Mouse (Mus musculus) heart, postnatal 0 days (tissue): ENCODE results near the gene Bola1. TPM values are rescaled to one million over a fixed set of nuclear protein-coding genes. Genes with fewer than 3 reads are reported as not detected.

Source experiments
- ATAC-seq: fragments of 200-750 bp; cut with Nextera tagmentation; 2 replicates; pipeline ENCODE4 v1.8.0; 2017; ENCODE audit warnings: low read depth, moderate number of reproducible peaks, moderate library complexity; ENCODE audit not compliant: insufficient read depth
- DNase-seq: peaks from one replicate; pipeline ENCODE4 v3.0.0-alpha.2; 2016; ENCODE audit warnings: low spot score
- H3K27ac ChIP-seq: fragments of 300-500 bp; sonication (generic); 2 replicates; pipeline ENCODE4 v1.5.1; 2014; ENCODE audit warnings: low read depth, mild to moderate bottlenecking
- H3K27me3 ChIP-seq: fragments of 300-500 bp; sonication (generic); 2 replicates; pipeline ENCODE4 v1.6.1; 2014; ENCODE audit warnings: low read length, mixed read lengths; ENCODE audit not compliant: control insufficient read depth, insufficient read depth
- H3K36me3 ChIP-seq: fragments of 300-500 bp; sonication (generic); replicated peaks from 2 replicates; pipeline ENCODE4 v1.6.1; 2014; ENCODE audit warnings: low read length, mixed read lengths; ENCODE audit not compliant: control insufficient read depth, insufficient read depth
- H3K4me1 ChIP-seq: fragments of 300-500 bp; sonication (generic); 2 replicates; pipeline ENCODE4 v1.6.1; 2014; ENCODE audit warnings: antibody characterized with exemption; ENCODE audit not compliant: control insufficient read depth, insufficient read depth
- H3K4me2 ChIP-seq: fragments of 300-500 bp; sonication (generic); 2 replicates; pipeline ENCODE4 v1.6.1; 2014; ENCODE audit warnings: low read depth, mild to moderate bottlenecking, low read length, moderate library complexity
- H3K4me3 ChIP-seq: fragments of 300-500 bp; sonication (generic); 2 replicates; pipeline ENCODE4 v1.5.1; 2014; ENCODE audit warnings: low read depth, low read length
- H3K9ac ChIP-seq: fragments of 300-500 bp; sonication (generic); replicated peaks from 2 replicates; pipeline ENCODE4 v1.6.1; 2014; ENCODE audit warnings: low read depth, low read length, mixed read lengths
- H3K9me3 ChIP-seq: fragments of 300-500 bp; sonication (generic); replicated peaks from 2 replicates; pipeline ENCODE4 v1.6.1; 2016; ENCODE audit warnings: low read length; ENCODE audit not compliant: control insufficient read depth
- CTCF ChIP-seq: IDR thresholded peaks from 2 replicates; pipeline ENCODE4 v1.5.1; 2016; ENCODE audit warnings: antibody characterized with exemption, control low read depth, low read depth
- EP300 ChIP-seq: IDR thresholded peaks from 2 replicates; pipeline ENCODE4 v1.6.1; 2016; ENCODE audit warnings: antibody characterized with exemption, low read depth
- WGBS: fragments of 180-500 bp; shearing (Covaris S2); extraction: QIAGEN DNeasy Blood & Tissue Kit; methylation state at CpG from one replicate; pipeline ENCODE4 v1.1.7; 2014; 5-methylcytosine and 5-hydroxymethylcytosine counted together
- microRNA-seq: library from miRNA; unstranded; fragments of <30 nt; microRNA quantifications from one replicate; pipeline ENCODE4, GENCODE M21; 2016
- polyA plus RNA-seq: library from polyadenylated mRNA; unstranded; fragments of >200 nt; fragmentation: Nextera tagmentation; extraction: Ambion mirVana; gene quantifications from 2 replicates; pipeline ENCODE4 v1.2.1, GENCODE M21; 2015
- total RNA-seq: library from RNA; depleted of rRNA; stranded (reverse); fragments of >200 nt; gene quantifications from 2 replicates; pipeline ENCODE4 v1.2.3, GENCODE M21; 2014; ENCODE audit warnings: low replicate concordance; rRNA removed

Gene Bola1
- total and polyA plus RNA-seq, 2 experiments from 2014 or later, result 30.0 to 55.3 TPM

DNA sequence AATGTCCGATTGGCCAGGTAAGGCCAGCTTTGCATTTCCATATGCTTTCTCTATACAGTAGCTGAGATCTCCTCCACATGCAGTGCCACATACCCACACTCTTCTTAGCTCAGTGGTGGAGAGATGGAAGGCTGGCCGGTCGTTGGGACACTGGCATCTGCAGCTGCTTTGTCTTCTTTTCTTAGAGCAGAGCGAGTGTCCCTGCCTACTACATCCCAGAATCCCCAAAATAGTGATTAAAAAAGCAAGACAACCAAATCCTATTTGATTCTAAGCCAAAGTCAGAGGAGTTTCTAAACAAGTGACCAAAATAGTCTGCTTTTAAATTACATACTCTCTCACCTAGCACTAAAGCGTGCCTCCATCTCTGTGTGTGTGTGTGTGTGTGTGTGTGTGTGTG, 66.9 kb downstream of the Bola1 start:
- Histone ChIP-seq H3K27me3 (no peaks in the 10 kb centered on the region), H3K9me3 (no peaks in the 10 kb centered on the region), H3K27ac (no peak overlapping the region), H3K4me1 (no peaks in the 10 kb centered on the region), H3K9ac (no peak overlapping the region), H3K4me3 (no peak overlapping the region), H3K36me3 (peaks cover 61% of the 10 kb centered on the region), H3K4me2 (no peak overlapping the region)
- TF ChIP-seq CTCF, result no peak
- TF ChIP-seq EP300, result no peak
- DNase-seq, result no peak
- WGBS, result 87% methylated on average over 5 of the region's 5 CpGs
- ATAC-seq, result no peak

DNA sequence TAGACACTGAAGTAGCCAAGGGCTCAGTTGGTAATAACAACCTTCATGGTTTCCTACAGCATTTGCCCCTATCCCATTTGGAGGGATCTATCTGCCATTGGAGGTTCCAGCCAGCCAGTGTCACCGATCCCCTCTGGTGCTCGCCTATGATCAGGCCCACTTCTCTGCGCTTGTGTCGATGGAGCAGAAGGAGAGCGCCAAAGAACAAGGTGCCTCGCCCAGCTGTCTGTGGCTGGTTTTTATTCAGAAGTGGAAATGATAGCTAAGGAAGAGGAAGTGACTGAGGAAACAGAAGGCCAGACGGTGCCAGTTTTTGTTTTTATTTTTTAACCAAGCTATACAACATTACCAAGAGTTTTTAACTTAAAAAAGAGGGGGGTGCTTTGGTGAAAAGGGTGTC, 67.7 kb downstream of the Bola1 start:
- ATAC-seq (no peak), DNase-seq (no peak)
- no peaks in the 10 kb centered on the region for H3K9me3 ChIP-seq
- TF ChIP-seq CTCF, result no peak
- no peak for TF ChIP-seq EP300
- 78% methylated on average over 7 of the region's 7 CpGs for WGBS
- H3K4me2 ChIP-seq, result no peak overlapping the region
- no peak overlapping the region for H3K27ac ChIP-seq
- H3K4me1 ChIP-seq, result no peaks in the 10 kb centered on the region
- H3K9ac ChIP-seq, result no peak overlapping the region
- no peak overlapping the region for H3K4me3 ChIP-seq
- H3K27me3 ChIP-seq, result no peaks in the 10 kb centered on the region
- peaks cover 60% of the 10 kb centered on the region for H3K36me3 ChIP-seq

DNA sequence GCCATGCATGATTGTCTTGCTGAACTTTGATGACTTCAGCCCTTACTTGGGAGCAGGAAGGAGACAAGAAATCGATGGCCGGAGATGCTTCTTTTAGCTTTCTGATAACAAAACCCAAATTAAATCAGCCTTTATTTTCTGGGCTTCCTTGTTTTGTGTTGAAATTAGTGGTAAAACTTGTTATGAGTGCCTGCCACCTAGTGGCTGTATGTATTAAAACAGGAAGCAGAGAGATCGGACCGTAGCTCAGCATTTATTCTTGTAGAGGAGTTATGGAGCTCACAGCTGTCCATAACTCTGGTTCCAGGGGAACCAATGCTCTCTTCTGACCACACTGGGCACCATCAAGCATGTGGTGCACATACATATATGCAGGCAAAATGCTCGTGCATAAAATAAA, 71.6 kb downstream of the Bola1 start:
- DNase-seq (peak; percentile 77), ATAC-seq (no peak; the same call in 1 of the 2 replicates)
- Histone ChIP-seq H3K4me3 (no peak overlapping the region), H3K9me3 (no peaks in the 10 kb centered on the region), H3K36me3 (peaks cover 60% of the 10 kb centered on the region), H3K9ac (no peak overlapping the region), H3K4me1 (no peaks in the 10 kb centered on the region), H3K4me2 (no peak overlapping the region), H3K27ac (no peak overlapping the region), H3K27me3 (no peaks in the 10 kb centered on the region)
- 7% methylated on average over 5 of the region's 5 CpGs for WGBS
- TF ChIP-seq EP300 (no peak), CTCF (peak; percentile 75)

Small RNA genes lying within 50 kb of the gene (microRNA-seq; reads per million reads assigned to microRNA genes)
- gene Gm44492 (0.54 reads per million), gene Gm47311 (not detected), gene Gm47313 (not detected)

Other genes starting within 250 kb of the Bola1 start
- gene Plekho1, start 223.7 kb downstream of the Bola1 start, total RNA-seq, result 116 and 138 TPM in 2 replicates
- 74.9 and 94.8 TPM in 2 replicates for gene Plekho1, start 223.7 kb downstream of the Bola1 start, polyA plus RNA-seq
- 10.5 and 17.3 TPM in 2 replicates for gene Vps45, start 161.2 kb downstream of the Bola1 start, total RNA-seq
- gene Vps45, start 161.2 kb downstream of the Bola1 start, polyA plus RNA-seq, result 42.9 and 49.4 TPM in 2 replicates
- 17.6 and 21.9 TPM in 2 replicates for gene Otud7b, start 115.2 kb downstream of the Bola1 start, total RNA-seq
- gene Otud7b, start 115.2 kb downstream of the Bola1 start, polyA plus RNA-seq, result 16.8 and 21.7 TPM in 2 replicates
- 4.4 and 18.9 TPM in 2 replicates for gene Mtmr11, start 57.7 kb downstream of the Bola1 start, total RNA-seq
- gene Mtmr11, start 57.7 kb downstream of the Bola1 start, polyA plus RNA-seq, result 6.8 and 6.9 TPM in 2 replicates
- gene Sf3b4, start 47.4 kb downstream of the Bola1 start, total RNA-seq, result 34.5 and 41.7 TPM in 2 replicates
- 48.3 and 48.6 TPM in 2 replicates for gene Sf3b4, start 47.4 kb downstream of the Bola1 start, polyA plus RNA-seq
- gene Sv2a, start 38.6 kb downstream of the Bola1 start, total RNA-seq, result 9.8 and 15.4 TPM in 2 replicates
- 10.8 and 11.2 TPM in 2 replicates for gene Sv2a, start 38.6 kb downstream of the Bola1 start, polyA plus RNA-seq
- 41.6 and 50.4 TPM in 2 replicates for gene Hist2h2ab, start 156 bp upstream of the Bola1 start, total RNA-seq
- gene Hist2h2ab, start 156 bp upstream of the Bola1 start, polyA plus RNA-seq, result not detected in 2 replicates
- 861 and 913 TPM in 2 replicates for gene Hist2h2ac, start 1.2 kb upstream of the Bola1 start, total RNA-seq
- gene Hist2h2ac, start 1.2 kb upstream of the Bola1 start, polyA plus RNA-seq, result 2.5 and 3.4 TPM in 2 replicates
- 13.2 and 22.1 TPM in 2 replicates for gene Hist2h2be, start 1.4 kb upstream of the Bola1 start, total RNA-seq
- 6.4 and 7.6 TPM in 2 replicates for gene Hist2h2be, start 1.4 kb upstream of the Bola1 start, polyA plus RNA-seq
- gene Hist2h3c2, start 19.4 kb upstream of the Bola1 start, total RNA-seq, result 551 and 927 TPM in 2 replicates
- 2.3 and 2.6 TPM in 2 replicates for gene Hist2h3c2, start 19.4 kb upstream of the Bola1 start, polyA plus RNA-seq
- 1,879 and 2,872 TPM in 2 replicates for gene Hist2h2aa2, start 20.6 kb upstream of the Bola1 start, total RNA-seq
- gene Hist2h2aa2, start 20.6 kb upstream of the Bola1 start, polyA plus RNA-seq, result 101 and 115 TPM in 2 replicates
- gene Hist2h2aa1, start 25.8 kb upstream of the Bola1 start, total RNA-seq, result 1,660 and 2,559 TPM in 2 replicates
- 22.0 and 24.6 TPM in 2 replicates for gene Hist2h2aa1, start 25.8 kb upstream of the Bola1 start, polyA plus RNA-seq
- not detected in 2 replicates for gene Hist2h3c1, start 27.0 kb upstream of the Bola1 start, total RNA-seq
- gene Hist2h3c1, start 27.0 kb upstream of the Bola1 start, polyA plus RNA-seq, result 0.19 and 0.41 TPM in 2 replicates
- gene Hist2h4, start 43.6 kb upstream of the Bola1 start, total RNA-seq, result 129 and 135 TPM in 2 replicates
- gene Hist2h4, start 43.6 kb upstream of the Bola1 start, polyA plus RNA-seq, result 5.4 and 5.9 TPM in 2 replicates
- gene Hist2h3b, start 48.9 kb upstream of the Bola1 start, total RNA-seq, result 1,066 and 1,627 TPM in 2 replicates
- 13.1 and 16.2 TPM in 2 replicates for gene Hist2h3b, start 48.9 kb upstream of the Bola1 start, polyA plus RNA-seq
- 225 and 283 TPM in 2 replicates for gene Hist2h2bb, start 50.0 kb upstream of the Bola1 start, total RNA-seq
- 0.59 and 1.7 TPM in 2 replicates for gene Hist2h2bb, start 50.0 kb upstream of the Bola1 start, polyA plus RNA-seq
- 1.1 and 3.0 TPM in 2 replicates for gene Fcgr1, start 74.3 kb upstream of the Bola1 start, total RNA-seq
- 1.2 and 1.5 TPM in 2 replicates for gene Fcgr1, start 74.3 kb upstream of the Bola1 start, polyA plus RNA-seq
- gene BC107364, start 232.6 kb upstream of the Bola1 start, total RNA-seq, result not detected in 2 replicates
- 0.40 and 0.41 TPM in 2 replicates for gene BC107364, start 232.6 kb upstream of the Bola1 start, polyA plus RNA-seq